Mouse (Mus musculus) hindlimb bud, embryonic 11.5 days (tissue): ENCODE measurements around the gene Edem1.

Experiments used
- DNase-seq: peaks from one replicate; pipeline ENCODE4 v3.0.0-alpha.2; 2012; ENCODE audit warnings: low read depth, low spot score; ENCODE audit errors: extremely low spot score

Edem1 gene

DNA sequence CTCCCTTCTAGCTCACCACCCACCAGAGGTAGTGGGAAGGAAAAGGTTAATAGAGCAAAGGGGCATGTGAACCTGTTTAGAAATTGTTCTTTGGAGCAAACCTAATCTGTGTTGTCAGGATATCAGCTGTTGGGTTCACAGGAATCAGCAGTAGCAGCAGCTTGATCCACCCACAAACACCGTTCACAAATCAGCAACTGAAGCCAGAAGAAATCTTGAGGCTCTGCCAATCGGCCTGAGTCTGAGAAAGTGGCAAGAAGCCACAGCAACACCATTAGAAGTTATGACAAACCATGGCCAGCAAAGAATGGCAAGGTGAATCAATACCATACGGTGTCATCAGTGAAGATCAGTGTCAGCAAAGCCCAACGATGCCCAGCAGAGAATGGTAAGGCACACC lies 42.8 kb downstream of the Edem1 start:
- no peak for DNase-seq

DNA sequence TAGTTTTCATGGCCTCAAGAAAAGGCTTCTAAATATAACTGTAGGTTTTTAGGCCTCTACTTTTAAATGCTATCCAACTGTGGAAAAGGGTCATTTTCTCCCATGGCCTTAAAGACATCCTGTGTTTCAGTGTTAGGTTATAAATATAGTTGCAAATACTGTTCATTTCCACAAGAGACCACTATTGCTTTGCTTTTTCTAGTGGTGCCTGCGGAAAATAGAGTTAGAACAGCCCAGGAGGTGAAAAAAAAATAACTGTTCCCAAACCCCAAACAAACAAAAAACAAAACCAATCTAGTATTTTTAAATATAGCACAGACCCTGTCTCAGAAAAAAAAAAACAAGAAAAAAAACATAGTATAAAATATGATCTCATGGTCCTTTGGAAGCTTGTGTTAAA lies 46.9 kb downstream of the Edem1 start:
- no peak for DNase-seq

DNA sequence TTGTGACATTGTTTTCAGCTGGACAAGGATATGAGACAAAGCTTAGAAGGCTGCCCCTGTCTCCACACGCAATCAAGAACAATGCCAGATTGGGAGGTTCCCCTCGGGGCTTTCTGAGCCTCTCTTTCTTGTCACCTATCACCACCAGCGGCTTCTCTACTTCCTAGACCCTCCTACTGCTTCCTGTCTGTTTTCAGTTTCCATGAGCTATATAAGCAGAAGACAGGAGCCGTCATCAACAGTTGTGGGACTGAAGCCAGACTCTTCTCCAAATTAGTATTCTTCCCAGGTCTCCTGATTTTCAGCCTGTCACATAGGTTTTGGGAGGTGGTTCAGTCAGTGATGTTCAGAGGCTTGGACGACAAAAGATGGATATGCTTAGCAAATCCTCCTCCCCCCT lies 47.6 kb downstream of the Edem1 start:
- no peak for DNase-seq

GRCm38 (mm10) chr6:108876486-108876885 lies 48.0 kb downstream of the Edem1 start:
- no peak for DNase-seq

DNA sequence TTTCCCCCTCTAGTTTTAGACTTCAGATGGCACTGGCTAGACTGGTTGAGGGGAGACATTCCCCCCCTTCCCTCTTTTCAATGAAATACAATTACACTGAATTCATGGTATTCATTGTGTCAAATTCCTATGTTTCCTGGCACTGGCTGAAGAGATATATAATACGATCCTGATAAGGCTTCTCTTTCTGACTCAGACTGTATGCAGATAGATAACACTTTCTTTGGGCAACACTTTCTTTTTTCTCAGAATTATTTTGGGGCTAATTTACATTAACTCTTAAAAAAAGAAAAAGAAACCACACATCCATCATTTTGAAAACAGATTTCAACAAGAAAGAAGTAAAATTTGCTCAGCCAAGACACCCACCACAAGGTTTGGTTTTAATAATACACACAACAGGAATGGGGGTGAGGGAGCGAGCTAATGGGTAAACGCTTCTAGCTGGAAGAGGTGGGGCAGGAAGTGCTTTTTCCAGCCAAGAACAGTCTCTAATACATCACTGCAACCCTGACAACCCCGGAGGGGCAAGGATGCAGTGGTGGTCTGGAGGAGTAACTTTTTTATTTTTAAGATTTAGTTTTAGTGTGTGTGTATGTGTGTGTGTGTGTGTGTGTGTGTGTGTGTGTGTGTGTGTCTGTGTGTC lies 52.0 kb downstream of the Edem1 start:
- no peak for DNase-seq

- no peak for DNase-seq
Measured at GRCm38 (mm10) chr6:108881074-108881473, 52.6 kb downstream of the Edem1 start.

- no peak for DNase-seq
Measured at GRCm38 (mm10) chr6:108883826-108884225, 55.4 kb downstream of the Edem1 start.

DNA sequence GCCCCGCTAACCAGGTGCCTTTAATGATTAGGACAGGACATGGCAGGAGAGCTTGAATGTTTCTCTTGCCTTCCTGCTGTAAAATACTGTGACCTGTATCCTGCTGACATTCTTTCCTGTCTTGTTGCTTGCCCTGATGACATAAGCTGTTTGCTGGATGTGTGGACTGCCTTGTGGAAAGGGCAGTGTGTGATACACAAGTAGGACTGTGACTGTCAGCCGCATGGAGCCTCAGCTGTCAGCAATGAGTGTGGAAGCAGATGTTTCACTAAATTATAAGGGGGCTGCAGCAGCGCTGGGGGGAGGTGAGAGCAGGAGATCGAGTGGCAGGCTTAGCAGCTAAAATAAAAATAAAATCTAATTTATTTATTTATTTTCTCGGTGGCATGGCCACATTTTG lies 56.2 kb downstream of the Edem1 start:
- DNase-seq, result no peak

- DNase-seq, result no peak
Measured at GRCm38 (mm10) chr6:108886346-108886745, 57.9 kb downstream of the Edem1 start.

DNA sequence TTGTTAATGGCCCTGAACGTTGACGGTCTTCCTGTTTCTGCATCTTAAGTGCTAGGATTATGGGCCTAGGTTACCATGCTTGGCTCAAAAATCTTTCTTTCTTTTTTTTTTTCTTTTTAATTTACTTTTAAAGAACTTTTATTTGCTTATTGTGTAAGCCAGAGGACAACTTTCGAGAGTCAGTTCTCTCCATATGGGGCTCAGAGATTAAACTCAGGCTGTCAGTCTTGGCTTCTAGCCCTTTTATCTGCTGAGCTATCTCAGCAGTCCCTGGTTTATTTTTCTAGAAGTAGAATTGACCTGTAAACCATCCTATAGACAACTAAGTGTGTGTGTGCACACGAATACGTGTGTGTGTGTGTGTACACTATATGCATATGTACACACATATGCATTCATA lies 64.1 kb downstream of the Edem1 start:
- no peak for DNase-seq

DNA sequence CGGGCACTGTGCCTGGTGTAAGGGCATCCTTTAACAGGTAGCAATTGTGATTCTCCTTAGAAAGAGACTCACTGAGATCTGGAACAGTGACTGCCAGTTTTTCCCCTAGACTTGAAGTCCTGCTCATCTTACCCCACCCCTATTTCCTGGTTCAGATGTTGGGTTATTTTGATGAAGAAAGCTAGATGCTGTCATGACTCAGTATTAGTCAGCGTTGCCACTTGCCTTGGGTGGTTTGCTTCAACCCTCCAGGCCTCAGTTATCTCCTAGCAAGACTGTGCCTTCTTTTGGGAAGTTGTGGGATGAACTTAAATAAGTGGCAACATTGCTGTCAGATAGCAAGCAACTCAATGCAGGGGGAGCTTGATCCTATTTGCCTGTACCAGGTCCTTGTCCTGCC lies 66.7 kb downstream of the Edem1 start:
- no peak for DNase-seq

DNA sequence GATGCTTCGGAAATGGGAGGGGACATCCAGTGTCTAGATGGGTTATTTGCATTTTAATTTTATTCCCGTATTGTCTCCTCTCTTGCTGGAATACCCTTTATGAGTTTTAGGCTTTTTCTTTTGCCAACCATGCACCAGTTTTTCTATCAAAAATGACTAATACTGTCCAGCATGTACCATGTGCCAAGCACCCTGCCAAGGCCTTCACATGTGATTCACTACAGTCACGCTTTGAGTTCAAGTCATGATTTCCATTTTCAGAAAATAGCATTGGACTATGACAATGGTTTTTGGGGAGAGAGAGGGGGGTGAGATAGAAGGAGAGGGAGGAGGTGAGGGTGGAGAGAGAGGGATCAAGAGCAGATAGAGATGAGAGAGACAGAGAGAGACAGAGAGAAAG lies 67.5 kb downstream of the Edem1 start:
- DNase-seq, result no peak

DNA sequence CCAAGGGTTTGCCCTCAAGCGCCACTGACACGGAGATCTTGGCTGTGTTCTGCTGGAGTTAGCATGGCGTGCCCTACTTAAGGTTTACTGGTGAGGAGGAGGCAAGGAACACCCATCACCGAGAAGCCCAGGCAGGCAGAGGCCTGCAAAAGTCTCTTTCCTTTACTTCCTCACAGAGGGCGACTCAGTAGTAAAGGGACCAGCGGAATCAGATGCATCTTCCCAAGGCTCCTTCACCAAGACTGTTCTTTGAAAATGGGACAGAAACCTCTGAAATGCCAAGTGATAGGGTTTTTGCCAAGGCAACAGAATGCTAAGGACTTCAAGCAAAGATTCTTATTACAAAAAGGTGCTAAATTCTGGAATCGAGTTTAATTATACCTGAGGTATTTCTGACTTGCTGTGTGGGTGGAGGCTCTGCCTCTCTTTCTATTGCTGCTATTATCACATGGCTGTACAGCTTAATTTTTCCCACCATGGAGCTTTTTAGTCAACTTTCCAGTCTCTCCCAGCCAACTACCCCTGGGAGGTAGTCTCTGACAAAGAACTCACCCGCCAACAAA lies 68.2 kb downstream of the Edem1 start:
- no peak for DNase-seq

DNA sequence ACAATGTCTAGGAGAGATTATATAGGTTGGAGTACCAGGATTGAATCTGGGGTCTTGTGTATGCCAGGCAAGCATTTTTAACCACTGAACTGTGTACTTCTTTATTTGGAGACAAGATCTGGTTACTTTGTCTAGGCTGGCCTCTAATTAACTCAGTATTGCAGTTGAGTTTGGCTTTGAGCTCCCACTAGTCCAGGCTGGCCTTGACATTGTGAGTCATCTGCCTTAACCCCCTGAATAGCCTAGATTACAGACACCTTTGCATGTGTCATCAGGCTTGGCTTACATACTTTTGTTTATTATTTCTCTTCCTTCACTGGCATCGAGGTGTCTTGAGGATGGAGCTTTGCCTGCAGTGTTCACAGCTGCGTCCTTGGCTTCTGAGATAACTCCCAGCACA lies 70.8 kb downstream of the Edem1 start:
- DNase-seq, result no peak

DNA sequence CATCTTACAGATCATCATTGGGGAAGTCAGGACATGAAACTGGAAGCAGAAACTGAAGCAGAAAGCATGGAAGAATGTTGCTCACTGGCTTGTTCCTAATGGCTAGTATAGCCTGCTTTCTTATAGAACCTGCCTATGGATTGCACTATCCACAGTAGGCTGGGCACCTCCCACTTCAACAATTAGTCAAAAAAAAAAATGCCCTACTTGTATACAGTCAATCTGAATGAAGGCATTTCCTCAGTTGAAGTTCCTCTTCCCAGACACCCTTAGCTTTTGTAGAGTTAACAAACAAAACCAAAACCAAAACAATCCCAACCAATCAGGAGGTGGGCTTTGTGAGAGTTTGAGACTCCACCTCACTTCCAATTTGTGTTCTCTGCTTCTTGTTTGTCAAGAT lies 73.7 kb downstream of the Edem1 start:
- DNase-seq, result no peak

GRCm38 (mm10) chr6:108903280-108903679 lies 74.8 kb downstream of the Edem1 start:
- no peak for DNase-seq

DNA sequence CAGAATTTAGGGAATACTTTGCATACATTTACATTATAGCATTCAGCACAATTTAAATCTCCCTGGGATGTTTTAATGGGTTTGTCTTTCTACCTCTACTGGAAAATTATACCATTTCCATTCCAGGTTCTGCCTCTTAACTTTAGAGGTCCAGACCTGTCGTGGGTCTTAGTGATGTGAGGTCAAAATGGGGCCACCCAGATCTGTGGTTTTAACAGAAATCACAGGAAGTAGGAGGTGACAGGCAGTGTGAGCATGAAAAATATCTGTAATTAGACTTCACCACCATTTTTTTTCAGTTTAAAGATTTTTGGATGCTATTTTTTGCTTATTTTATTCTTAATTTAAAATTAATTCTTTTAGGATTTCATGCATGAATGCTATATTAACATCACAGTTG lies 78.1 kb downstream of the Edem1 start:
- no peak for DNase-seq
